Mouse (Mus musculus) CH12.LX (cell line): ENCODE measurements around the gene Dlgap3. TPM values are rescaled to one million over a fixed set of nuclear protein-coding genes. Genes with fewer than 3 reads are reported as not detected.

Experiments used
- DNase-seq: peaks from one replicate; pipeline ENCODE4 v3.0.0-alpha.2; 2013; ENCODE audit errors: extremely low read depth
- H3K27ac ChIP-seq: 2 replicates; pipeline ENCODE4 v1.5.1; 2012; ENCODE audit warnings: low read depth, mild to moderate bottlenecking, control low read depth, moderate library complexity; ENCODE audit not compliant: insufficient read depth
- H3K27me3 ChIP-seq: replicated peaks from 2 replicates; pipeline ENCODE3; 2012; ENCODE audit warnings: inconsistent platforms
- H3K36me3 ChIP-seq, 2 experiments: replicated peaks in 1 of 2; 2 replicates each; pipeline versions ENCODE3 to v1.6.1; 2012; ENCODE audit warnings: inconsistent platforms in 1 of 2, low read length in 1 of 2, mild to moderate bottlenecking in 1 of 2, mixed read lengths in 1 of 2, moderate library complexity in 1 of 2; ENCODE audit not compliant: control insufficient read depth in 1 of 2, insufficient read depth in 1 of 2
- H3K4me1 ChIP-seq, 2 experiments: 2 replicates each; pipeline ENCODE4 v1.6.1; 2012; ENCODE audit warnings: inconsistent platforms in 1 of 2, moderate library complexity in 1 of 2; ENCODE audit not compliant: insufficient read depth in 2 of 2, control insufficient read depth in 1 of 2
- H3K4me2 ChIP-seq: 2 replicates; pipeline ENCODE4 v1.6.1; 2012; ENCODE audit warnings: low read depth, mild to moderate bottlenecking, control low read depth; ENCODE audit not compliant: poor library complexity, insufficient read depth, severe bottlenecking
- H3K4me3 ChIP-seq, 3 experiments: fragments of 150-350 bp in 1 of 3; sonication (generic) in 1 of 3; replicated peaks in 1 of 3; 2 replicates each; pipeline versions ENCODE3 to v1.5.1; 2011 to 2012; ENCODE audit warnings: low read depth in 2 of 3, low read length in 2 of 3, mild to moderate bottlenecking in 2 of 3, moderate library complexity in 2 of 3, control low read depth in 1 of 3, improper control_type of control experiment in 1 of 3, inconsistent platforms in 1 of 3, mixed read lengths in 1 of 3; ENCODE audit not compliant: poor library complexity in 1 of 3
- H3K79me2 ChIP-seq: replicated peaks from 2 replicates; pipeline ENCODE4 v1.6.1; 2012; ENCODE audit warnings: mild to moderate bottlenecking, moderate library complexity; ENCODE audit not compliant: control insufficient read depth, poor library complexity, insufficient read depth, severe bottlenecking; ENCODE audit errors: extremely low read depth
- H3K9ac ChIP-seq: 2 replicates; pipeline ENCODE4 v1.6.1; 2012; ENCODE audit warnings: low read depth, mild to moderate bottlenecking, control low read depth, moderate library complexity; ENCODE audit not compliant: insufficient read depth
- H3K9me3 ChIP-seq: replicated peaks from 2 replicates; pipeline ENCODE3; 2012; ENCODE audit warnings: low read length, inconsistent platforms, mixed read lengths
- BHLHE40 ChIP-seq: IDR thresholded peaks from 2 replicates; pipeline ENCODE4 v1.6.1; 2011; ENCODE audit warnings: mild to moderate bottlenecking, low read depth, low read length, improper control_type of control experiment
- CHD2 ChIP-seq: IDR thresholded peaks from 2 replicates; pipeline ENCODE4 v1.6.1; 2011; ENCODE audit warnings: low read length, improper control_type of control experiment
- ELF1 ChIP-seq: IDR thresholded peaks from 2 replicates; pipeline ENCODE4 v1.6.1; 2014; ENCODE audit warnings: low read depth, mild to moderate bottlenecking, inconsistent platforms, low read length, improper control_type of control experiment
- ETS1 ChIP-seq: conservative IDR thresholded peaks from 2 replicates; pipeline ENCODE4 v1.6.1; 2012; ENCODE audit warnings: low read depth, mild to moderate bottlenecking, inconsistent platforms, low read length, improper control_type of control experiment, moderate library complexity
- IRF4 ChIP-seq: IDR thresholded peaks from 2 replicates; pipeline ENCODE4 v1.6.1; 2014; ENCODE audit warnings: low read depth, mild to moderate bottlenecking, inconsistent platforms, low read length, improper control_type of control experiment
- MAZ ChIP-seq: IDR thresholded peaks from 2 replicates; pipeline ENCODE4 v1.6.1; 2012; ENCODE audit warnings: low read depth, mild to moderate bottlenecking, inconsistent platforms, low read length, improper control_type of control experiment, moderate library complexity
- NELFE ChIP-seq: IDR thresholded peaks from 2 replicates; pipeline ENCODE4 v1.6.1; 2011; ENCODE audit warnings: low read depth, low read length, improper control_type of control experiment
- SMC3 ChIP-seq: IDR thresholded peaks from 2 replicates; pipeline ENCODE4 v1.6.1; 2011; ENCODE audit warnings: low read depth, low read length, improper control_type of control experiment
- TBP ChIP-seq: conservative IDR thresholded peaks from 2 replicates; pipeline ENCODE4 v1.6.1; 2011; ENCODE audit warnings: low read depth, low read length, improper control_type of control experiment
- TCF12 ChIP-seq: IDR thresholded peaks from 2 replicates; pipeline ENCODE4 v1.6.1; 2014; ENCODE audit warnings: low read depth, mild to moderate bottlenecking, inconsistent platforms, low read length, improper control_type of control experiment
- ZNF384 ChIP-seq: IDR thresholded peaks from 2 replicates; pipeline ENCODE4 v1.6.1; 2012; ENCODE audit warnings: low read depth, low read length, improper control_type of control experiment, inconsistent platforms
- dilution Hi-C: fragments of 300-500 bp; cut with MboI; formaldehyde crosslinking; loops from 2 replicates; pipeline ENCODE4 v1.14.3; 2020; ENCODE audit warnings: low sequenced_read_pairs; ENCODE audit not compliant: extremely low pct_unique_long_range_greater_than_20kb, extremely low pct_ligation_motif_present
- in situ Hi-C: fragments of 300-500 bp; cut with MboI; formaldehyde crosslinking; loops from 3 replicates; pipeline ENCODE4 v1.14.3; 2019; ENCODE audit warnings: low sequenced_read_pairs, low pct_ligation_motif_present, low pct_unique_long_range_greater_than_20kb, mixed read lengths
- polyA plus RNA-seq: library from polyadenylated mRNA; unstranded; fragments of >175 nt; gene quantifications from 2 replicates; pipeline ENCODE4 v1.2.1, GENCODE M21; 2012; ENCODE audit warnings: low read depth; ENCODE audit not compliant: insufficient read length
- total RNA-seq, 2 experiments: library from RNA; depleted of rRNA; stranded (reverse); fragments of 300-350 nt in 1 of 2; fragments of >200 nt in 1 of 2; gene quantifications; 2 replicates each; pipeline ENCODE4 v1.2.3; 2012 to 2014

Dlgap3 gene
- total and polyA plus RNA-seq, 3 experiments: 0.07 to 0.55 (median 0.08) TPM

GRCm38 (mm10) chr4:127190921-127191320 is 21.9 kb downstream of the Dlgap3 start:
- Histone ChIP-seq H3K4me1 (peaks cover 0 to 4% of the 10 kb centered on the region in 2 experiments; a peak in 1 of 4 replicates), H3K9me3 (no peaks in the 10 kb centered on the region), H3K4me3 (no peak overlapping the region), H3K27me3 (peaks cover 79% of the 10 kb centered on the region), H3K4me2 (no peak overlapping the region), H3K9ac (no peak overlapping the region), H3K79me2 (no peaks in the 10 kb centered on the region), H3K36me3 (no peaks in the 10 kb centered on the region), H3K27ac (no peak overlapping the region)
- in situ Hi-C loops: no loop called here
- dilution Hi-C loops: no loop called here
- no peak for DNase-seq
- no peak for TF ChIP-seq NELFE
- no peak for TF ChIP-seq TCF12

GRCm38 (mm10) chr4:127192704-127193103 is 23.7 kb downstream of the Dlgap3 start:
- Histone ChIP-seq H3K27me3 (peaks cover 77% of the 10 kb centered on the region), H3K9ac (no peak overlapping the region), H3K36me3 (no peaks in the 10 kb centered on the region), H3K79me2 (no peaks in the 10 kb centered on the region), H3K4me2 (no peak overlapping the region), H3K4me3 (no peak overlapping the region), H3K9me3 (no peaks in the 10 kb centered on the region), H3K27ac (no peak overlapping the region), H3K4me1 (peaks cover 0 to 4% of the 10 kb centered on the region in 2 experiments; a peak in 1 of 4 replicates)
- TF ChIP-seq SMC3: no peak
- in situ Hi-C loops: no loop called here
- dilution Hi-C loops: no loop called here
- DNase-seq: no peak

- Histone ChIP-seq H3K9ac (no peak overlapping the region), H3K4me2 (no peak overlapping the region), H3K79me2 (no peaks in the 10 kb centered on the region), H3K36me3 (no peaks in the 10 kb centered on the region), H3K27ac (no peak overlapping the region), H3K27me3 (peaks cover 75% of the 10 kb centered on the region), H3K4me1 (peaks cover 0 to 4% of the 10 kb centered on the region in 2 experiments; a peak in 1 of 4 replicates), H3K9me3 (no peaks in the 10 kb centered on the region), H3K4me3 (no peak overlapping the region)
- DNase-seq: no peak
- TF ChIP-seq SMC3: no peak
- no peak for TF ChIP-seq TCF12
- TF ChIP-seq CHD2: no peak
- no peak for TF ChIP-seq ELF1
- no peak for TF ChIP-seq ZNF384
- no peak for TF ChIP-seq MAZ
- TF ChIP-seq TBP: no peak
- no peak for TF ChIP-seq BHLHE40
- no peak for TF ChIP-seq ETS1
- TF ChIP-seq IRF4: no peak
- in situ Hi-C loops (no loop called here), dilution Hi-C loops (no loop called here)
Measured at GRCm38 (mm10) chr4:127193378-127194155, 24.6 kb downstream of the Dlgap3 start.
